35 mouse cellular contexts compared by ENCODE assay signal in the genomic region with DNA sequence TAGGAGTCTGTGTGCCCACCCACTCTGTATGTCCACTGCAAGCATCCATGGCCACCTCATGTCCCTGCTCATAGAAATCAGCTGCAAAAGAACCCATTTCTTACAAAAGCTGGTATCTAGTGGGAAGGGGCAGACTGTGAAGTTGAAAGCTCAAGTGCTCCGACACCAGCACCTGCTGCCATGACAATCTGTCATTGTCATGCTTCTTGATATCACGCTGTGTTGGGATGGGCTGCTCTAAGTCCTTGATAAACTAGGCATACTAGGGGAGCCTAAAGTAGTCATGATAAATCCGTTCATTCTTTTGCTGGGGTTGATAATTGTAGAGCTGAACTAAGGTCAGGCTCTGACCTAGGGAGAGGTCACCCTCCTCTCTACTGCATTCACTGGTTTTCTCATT. TPM values are rescaled to one million over a fixed set of nuclear protein-coding genes. Genes with fewer than 3 reads are reported as not detected.
"Had no signal": no experiment of that assay in that cellular context is flagged by ENCODE, and none has a peak within 500 bp of the region (broad histone marks: within the 10 kb centered on the region; RNA-seq: fewer than 3 reads in every experiment).

No protein-coding gene starts in this region.

- H3K27ac ChIP-seq: limb, embryonic 10.5 days; limb, embryonic 12.5 days; limb, embryonic 13.5 days; limb, embryonic 15.5 days; liver, embryonic 12.5 days; liver, embryonic 13.5 days; liver, embryonic 14.5 days; liver, embryonic 15.5 days; lung, embryonic 15.5 days; macrophage; midbrain, embryonic 10.5 days; midbrain, embryonic 12.5 days; midbrain, embryonic 13.5 days; midbrain, embryonic 15.5 days; neural tube, embryonic 12.5 days; neural tube, embryonic 13.5 days had no signal

- DNase-seq: left cerebral cortex, postnatal 4 days; liver; liver, embryonic 13.5 days; liver, postnatal 0 days; lung, adult 18-20 months; lung, adult 2 months; lung, embryonic 14.5 days; lung, postnatal 10 days; lung, postnatal 14 days; lung, postnatal 36 days; lung, postnatal 4 days had no signal

- H3K4me1 ChIP-seq: limb, embryonic 10.5 days; limb, embryonic 12.5 days; limb, embryonic 13.5 days; limb, embryonic 15.5 days; liver, embryonic 12.5 days; liver, embryonic 13.5 days; liver, embryonic 15.5 days; lung, embryonic 15.5 days; megakaryocyte, embryonic 14.5 days; midbrain, embryonic 12.5 days; midbrain, embryonic 15.5 days; neural tube, embryonic 12.5 days; neural tube, embryonic 13.5 days had no signal

- H3K9me3 ChIP-seq: limb, embryonic 10.5 days; limb, embryonic 12.5 days; limb, embryonic 13.5 days; limb, embryonic 15.5 days; liver, embryonic 12.5 days; liver, embryonic 13.5 days; liver, embryonic 15.5 days; lung, embryonic 15.5 days; megakaryocyte, embryonic 14.5 days; midbrain, embryonic 10.5 days; midbrain, embryonic 12.5 days; midbrain, embryonic 13.5 days; midbrain, embryonic 15.5 days; neural tube, embryonic 12.5 days; neural tube, embryonic 13.5 days had no signal

- H3K4me3 ChIP-seq: limb, embryonic 10.5 days; limb, embryonic 12.5 days; limb, embryonic 13.5 days; limb, embryonic 15.5 days; liver, embryonic 12.5 days; liver, embryonic 13.5 days; liver, embryonic 15.5 days; lung, embryonic 15.5 days; megakaryocyte, embryonic 14.5 days; midbrain, embryonic 10.5 days; midbrain, embryonic 12.5 days; midbrain, embryonic 13.5 days; midbrain, embryonic 15.5 days; myocyte; neural tube, embryonic 12.5 days; neural tube, embryonic 13.5 days had no signal

- H3K36me3 ChIP-seq: limb, embryonic 10.5 days; limb, embryonic 12.5 days; limb, embryonic 13.5 days; limb, embryonic 15.5 days; liver, embryonic 12.5 days; liver, embryonic 13.5 days; liver, embryonic 15.5 days; lung, embryonic 15.5 days; midbrain, embryonic 10.5 days; midbrain, embryonic 12.5 days; midbrain, embryonic 13.5 days; midbrain, embryonic 15.5 days; neural tube, embryonic 12.5 days; neural tube, embryonic 13.5 days had no signal

- H3K27me3 ChIP-seq: limb, embryonic 12.5 days; limb, embryonic 13.5 days; limb, embryonic 15.5 days; liver, embryonic 12.5 days; liver, embryonic 13.5 days; liver, embryonic 15.5 days; lung, embryonic 15.5 days; megakaryocyte, embryonic 14.5 days; midbrain, embryonic 12.5 days; midbrain, embryonic 13.5 days; midbrain, embryonic 15.5 days; neural tube, embryonic 12.5 days; neural tube, embryonic 13.5 days had no signal

- H3K4me2 ChIP-seq: limb, embryonic 12.5 days; limb, embryonic 13.5 days; limb, embryonic 15.5 days; liver, embryonic 11.5 days; liver, embryonic 12.5 days; liver, embryonic 13.5 days; liver, embryonic 15.5 days; lung, embryonic 14.5 days; lung, embryonic 15.5 days; midbrain, embryonic 11.5 days; midbrain, embryonic 12.5 days; midbrain, embryonic 13.5 days; midbrain, embryonic 15.5 days; neural tube, embryonic 12.5 days; neural tube, embryonic 13.5 days had no signal

- ATAC-seq: liver, embryonic 12.5 days; liver, postnatal 0 days; lung, postnatal 0 days; midbrain, embryonic 13.5 days; midbrain, embryonic 15.5 days; midbrain, embryonic 16.5 days had no signal

- H3K9ac ChIP-seq: limb, embryonic 12.5 days; limb, embryonic 13.5 days; limb, embryonic 15.5 days; liver, embryonic 12.5 days; liver, embryonic 13.5 days; liver, embryonic 14.5 days; liver, embryonic 15.5 days; liver, postnatal 0 days; lung, embryonic 14.5 days; lung, embryonic 15.5 days; midbrain, embryonic 12.5 days; midbrain, embryonic 13.5 days; midbrain, embryonic 15.5 days; neural tube, embryonic 12.5 days; neural tube, embryonic 13.5 days had no signal

RNA-seq across cellular contexts. Expression of gene Unc13c, which starts 57.4 kb away (rescaled TPM):
- total RNA-seq: liver, adult 2 months; megakaryocyte progenitor cell, adult 5-6 weeks; monocyte, adult 5-6 weeks had no signal
- polyA plus RNA-seq: liver, adult 2 months; lung, adult 2 months; macrophage had no signal
